Mouse (Mus musculus) heart, adult 2 months (tissue): Measurements from ENCODE around the gene Eps15.

Experiments used
- CTCF ChIP-seq: fragments of 200-600 bp; IDR thresholded peaks from 2 replicates; pipeline ENCODE4 v1.8.1; 2022; ENCODE audit warnings: antibody characterized with exemption, mild to moderate bottlenecking, moderate library complexity
- EP300 ChIP-seq: fragments of 200-500 bp; IDR thresholded peaks from 2 replicates; pipeline ENCODE4 v1.6.1; 2011; ENCODE audit warnings: low read depth, low read length, control low read depth; ENCODE audit not compliant: insufficient read depth
- POLR2A ChIP-seq: fragments of 200-500 bp; IDR thresholded peaks from 2 replicates; pipeline ENCODE4 v1.6.1; 2011; ENCODE audit warnings: mild to moderate bottlenecking, low read depth, low read length, control low read depth; ENCODE audit not compliant: insufficient read depth

- no peak for TF ChIP-seq EP300
- TF ChIP-seq CTCF: peak; percentile 57
- TF ChIP-seq POLR2A: no peak
These were observed 28.5 kb upstream of the Eps15 start for GRCm38 (mm10) chr4:109251605-109252004.
